Mouse (Mus musculus) CH12.LX (cell line): ENCODE data around the gene Sash3. TPM values are rescaled to one million over a fixed set of nuclear protein-coding genes. Genes with fewer than 3 reads are reported as not detected.

Experiments
- DNase-seq: peaks from one replicate; pipeline ENCODE4 v3.0.0-alpha.2; 2013; ENCODE audit errors: extremely low read depth
- H3K27ac ChIP-seq: 2 replicates; pipeline ENCODE4 v1.5.1; 2012; ENCODE audit warnings: low read depth, mild to moderate bottlenecking, control low read depth, moderate library complexity; ENCODE audit not compliant: insufficient read depth
- H3K27me3 ChIP-seq: replicated peaks from 2 replicates; pipeline ENCODE3; 2012; ENCODE audit warnings: inconsistent platforms
- H3K36me3 ChIP-seq, 2 experiments: replicated peaks in 1 of 2; 2 replicates each; pipeline versions ENCODE3 to v1.6.1; 2012; ENCODE audit warnings: inconsistent platforms in 1 of 2, low read length in 1 of 2, mild to moderate bottlenecking in 1 of 2, mixed read lengths in 1 of 2, moderate library complexity in 1 of 2; ENCODE audit not compliant: control insufficient read depth in 1 of 2, insufficient read depth in 1 of 2
- H3K4me1 ChIP-seq, 2 experiments: 2 replicates each; pipeline ENCODE4 v1.6.1; 2012; ENCODE audit warnings: inconsistent platforms in 1 of 2, moderate library complexity in 1 of 2; ENCODE audit not compliant: insufficient read depth in 2 of 2, control insufficient read depth in 1 of 2
- H3K4me2 ChIP-seq: 2 replicates; pipeline ENCODE4 v1.6.1; 2012; ENCODE audit warnings: low read depth, mild to moderate bottlenecking, control low read depth; ENCODE audit not compliant: poor library complexity, insufficient read depth, severe bottlenecking
- H3K4me3 ChIP-seq, 3 experiments: fragments of 150-350 bp in 1 of 3; sonication (generic) in 1 of 3; replicated peaks in 1 of 3; 2 replicates each; pipeline versions ENCODE3 to v1.5.1; 2011 to 2012; ENCODE audit warnings: low read depth in 2 of 3, low read length in 2 of 3, mild to moderate bottlenecking in 2 of 3, moderate library complexity in 2 of 3, control low read depth in 1 of 3, improper control_type of control experiment in 1 of 3, inconsistent platforms in 1 of 3, mixed read lengths in 1 of 3; ENCODE audit not compliant: poor library complexity in 1 of 3
- H3K79me2 ChIP-seq: replicated peaks from 2 replicates; pipeline ENCODE4 v1.6.1; 2012; ENCODE audit warnings: mild to moderate bottlenecking, moderate library complexity; ENCODE audit not compliant: control insufficient read depth, poor library complexity, insufficient read depth, severe bottlenecking; ENCODE audit errors: extremely low read depth
- H3K9ac ChIP-seq: 2 replicates; pipeline ENCODE4 v1.6.1; 2012; ENCODE audit warnings: low read depth, mild to moderate bottlenecking, control low read depth, moderate library complexity; ENCODE audit not compliant: insufficient read depth
- H3K9me3 ChIP-seq: replicated peaks from 2 replicates; pipeline ENCODE3; 2012; ENCODE audit warnings: low read length, inconsistent platforms, mixed read lengths
- CHD1 ChIP-seq: IDR thresholded peaks from 2 replicates; pipeline ENCODE4 v1.6.1; 2012; ENCODE audit warnings: low read depth, low read length, improper control_type of control experiment, inconsistent platforms
- CTCF ChIP-seq, 2 experiments: IDR thresholded peaks in 1 of 2; conservative IDR thresholded peaks in 1 of 2; 2 replicates each; pipeline ENCODE4 v1.5.1; 2011 to 2012; ENCODE audit warnings: low read depth in 2 of 2, low read length in 2 of 2, improper control_type of control experiment in 1 of 2, inconsistent platforms in 1 of 2, mild to moderate bottlenecking in 1 of 2, moderate library complexity in 1 of 2
- EP300 ChIP-seq: IDR thresholded peaks from 2 replicates; pipeline ENCODE4 v1.6.1; 2011; ENCODE audit warnings: low read length, improper control_type of control experiment
- GABPA ChIP-seq: IDR thresholded peaks from 2 replicates; pipeline ENCODE4 v1.6.1; 2012; ENCODE audit warnings: low read depth, low read length, improper control_type of control experiment, inconsistent platforms; ENCODE audit not compliant: insufficient replicate concordance
- IRF4 ChIP-seq: IDR thresholded peaks from 2 replicates; pipeline ENCODE4 v1.6.1; 2014; ENCODE audit warnings: low read depth, mild to moderate bottlenecking, inconsistent platforms, low read length, improper control_type of control experiment
- JUND ChIP-seq: conservative IDR thresholded peaks from 2 replicates; pipeline ENCODE4 v1.6.1; 2011; ENCODE audit warnings: low read depth, low read length, improper control_type of control experiment
- KAT2A ChIP-seq: IDR thresholded peaks from 2 replicates; pipeline ENCODE4 v1.6.1; 2012; ENCODE audit warnings: low read length, improper control_type of control experiment, inconsistent platforms; ENCODE audit not compliant: insufficient replicate concordance
- MAFK ChIP-seq: IDR thresholded peaks from 2 replicates; pipeline ENCODE4 v1.6.1; 2011; ENCODE audit warnings: low read length, improper control_type of control experiment; ENCODE audit not compliant: insufficient replicate concordance
- MAX ChIP-seq: IDR thresholded peaks from 2 replicates; pipeline ENCODE4 v1.6.1; 2011; ENCODE audit warnings: low read length, improper control_type of control experiment
- MXI1 ChIP-seq: IDR thresholded peaks from 2 replicates; pipeline ENCODE4 v1.6.1; 2011; ENCODE audit warnings: mild to moderate bottlenecking, low read depth, low read length, improper control_type of control experiment
- NELFE ChIP-seq: IDR thresholded peaks from 2 replicates; pipeline ENCODE4 v1.6.1; 2011; ENCODE audit warnings: low read depth, low read length, improper control_type of control experiment
- NRF1 ChIP-seq: IDR thresholded peaks from 2 replicates; pipeline ENCODE4 v1.6.1; 2014; ENCODE audit warnings: low read depth, mild to moderate bottlenecking, inconsistent platforms, low read length, improper control_type of control experiment, moderate library complexity
- POLR2A ChIP-seq: IDR thresholded peaks from 2 replicates; pipeline ENCODE4 v1.6.1; 2011; ENCODE audit warnings: low read depth, mild to moderate bottlenecking, improper control_type of control experiment, low read length
- RAD21 ChIP-seq: IDR thresholded peaks from 2 replicates; pipeline ENCODE4 v1.6.1; 2011; ENCODE audit warnings: low read depth, mild to moderate bottlenecking, low read length, improper control_type of control experiment, moderate library complexity
- RCOR1 ChIP-seq: conservative IDR thresholded peaks from 2 replicates; pipeline ENCODE4 v1.6.1; 2012; ENCODE audit warnings: low read depth, mild to moderate bottlenecking, inconsistent platforms, low read length, improper control_type of control experiment
- SIN3A ChIP-seq: IDR thresholded peaks from 2 replicates; pipeline ENCODE4 v1.6.1; 2012; ENCODE audit warnings: low read length, improper control_type of control experiment, inconsistent platforms
- SMC3 ChIP-seq: IDR thresholded peaks from 2 replicates; pipeline ENCODE4 v1.6.1; 2011; ENCODE audit warnings: low read depth, low read length, improper control_type of control experiment
- TBP ChIP-seq: conservative IDR thresholded peaks from 2 replicates; pipeline ENCODE4 v1.6.1; 2011; ENCODE audit warnings: low read depth, low read length, improper control_type of control experiment
- TCF12 ChIP-seq: IDR thresholded peaks from 2 replicates; pipeline ENCODE4 v1.6.1; 2014; ENCODE audit warnings: low read depth, mild to moderate bottlenecking, inconsistent platforms, low read length, improper control_type of control experiment
- USF2 ChIP-seq: conservative IDR thresholded peaks from 2 replicates; pipeline ENCODE4 v1.6.1; 2011; ENCODE audit warnings: low read depth, low read length, improper control_type of control experiment
- ZC3H11A ChIP-seq: IDR thresholded peaks from 2 replicates; pipeline ENCODE4 v1.6.1; 2012; ENCODE audit warnings: low read depth, mild to moderate bottlenecking, inconsistent platforms, low read length, improper control_type of control experiment
- ZKSCAN1 ChIP-seq: IDR thresholded peaks from 2 replicates; pipeline ENCODE4 v1.6.1; 2012; ENCODE audit warnings: low read depth, inconsistent platforms, low read length, improper control_type of control experiment, borderline replicate concordance
- ZMIZ1 ChIP-seq: IDR thresholded peaks from 2 replicates; pipeline ENCODE4 v1.6.1; 2012; ENCODE audit warnings: low read depth, mild to moderate bottlenecking, inconsistent platforms, low read length, improper control_type of control experiment
- ZNF384 ChIP-seq: IDR thresholded peaks from 2 replicates; pipeline ENCODE4 v1.6.1; 2012; ENCODE audit warnings: low read depth, low read length, improper control_type of control experiment, inconsistent platforms
- dilution Hi-C: fragments of 300-500 bp; cut with MboI; formaldehyde crosslinking; loops from 2 replicates; pipeline ENCODE4 v1.14.3; 2020; ENCODE audit warnings: low sequenced_read_pairs; ENCODE audit not compliant: extremely low pct_unique_long_range_greater_than_20kb, extremely low pct_ligation_motif_present
- in situ Hi-C: fragments of 300-500 bp; cut with MboI; formaldehyde crosslinking; loops from 3 replicates; pipeline ENCODE4 v1.14.3; 2019; ENCODE audit warnings: low sequenced_read_pairs, low pct_ligation_motif_present, low pct_unique_long_range_greater_than_20kb, mixed read lengths
- polyA plus RNA-seq: library from polyadenylated mRNA; unstranded; fragments of >175 nt; gene quantifications from 2 replicates; pipeline ENCODE4 v1.2.1, GENCODE M21; 2012; ENCODE audit warnings: low read depth; ENCODE audit not compliant: insufficient read length
- total RNA-seq, 2 experiments: library from RNA; depleted of rRNA; stranded (reverse); fragments of 300-350 nt in 1 of 2; fragments of >200 nt in 1 of 2; gene quantifications; 2 replicates each; pipeline ENCODE4 v1.2.3; 2012 to 2014

Sash3 gene
- total and polyA plus RNA-seq, 3 experiments: 87.6 to 148 (median 96.3) TPM

GRCm38 (mm10) chrX:48119294-48119693, 26.9 kb upstream of the Sash3 start:
- no peaks in the 10 kb centered on the region for H3K79me2 ChIP-seq
- H3K27me3 ChIP-seq: no peaks in the 10 kb centered on the region
- no peaks in the 10 kb centered on the region for H3K36me3 ChIP-seq
- no peak overlapping the region for H3K27ac ChIP-seq
- dilution Hi-C loops (no loop called here), in situ Hi-C loops (no loop called here)
- H3K4me2 ChIP-seq: no peak overlapping the region
- no peaks in the 10 kb centered on the region for H3K4me1 ChIP-seq
- no peaks in the 10 kb centered on the region for H3K9me3 ChIP-seq
- no peak overlapping the region for H3K9ac ChIP-seq
- no peak overlapping the region for H3K4me3 ChIP-seq
- DNase-seq: no peak
- no peak for TF ChIP-seq NRF1
- TF ChIP-seq RCOR1: no peak
- no peak for TF ChIP-seq KAT2A

GRCm38 (mm10) chrX:48124132-48125071, 21.8 kb upstream of the Sash3 start:
- DNase-seq: no peak
- no peaks in the 10 kb centered on the region for H3K27me3 ChIP-seq
- H3K36me3 ChIP-seq: no peaks in the 10 kb centered on the region
- dilution Hi-C loops: no loop called here
- in situ Hi-C loops: no loop called here
- H3K27ac ChIP-seq: no peak overlapping the region
- H3K9ac ChIP-seq: no peak overlapping the region
- no peak overlapping the region for H3K4me3 ChIP-seq
- no peaks in the 10 kb centered on the region for H3K79me2 ChIP-seq
- H3K9me3 ChIP-seq: no peaks in the 10 kb centered on the region
- no peak overlapping the region for H3K4me2 ChIP-seq
- H3K4me1 ChIP-seq: peaks cover 16 to 36% of the 10 kb centered on the region in 2 experiments; a peak in 3 of 4 replicates
- TF ChIP-seq JUND: no peak
- TF ChIP-seq ZKSCAN1: no peak
- no peak for TF ChIP-seq ZNF384
- TF ChIP-seq CTCF (conservative IDR thresholded peaks at IDR 0.05 in 1 of 2, IDR thresholded peaks at IDR 0.05 in 1 of 2; ENCODE audit: low read depth in 2 of 2, low read length in 2 of 2): peak; percentile 20 to 61; a peak in 2 of 4 replicates
- TF ChIP-seq SMC3: peak; percentile 62
- no peak for TF ChIP-seq POLR2A
- peak; percentile 61 for TF ChIP-seq RAD21
- TF ChIP-seq, all 38 proteins: peak for 3

DNA sequence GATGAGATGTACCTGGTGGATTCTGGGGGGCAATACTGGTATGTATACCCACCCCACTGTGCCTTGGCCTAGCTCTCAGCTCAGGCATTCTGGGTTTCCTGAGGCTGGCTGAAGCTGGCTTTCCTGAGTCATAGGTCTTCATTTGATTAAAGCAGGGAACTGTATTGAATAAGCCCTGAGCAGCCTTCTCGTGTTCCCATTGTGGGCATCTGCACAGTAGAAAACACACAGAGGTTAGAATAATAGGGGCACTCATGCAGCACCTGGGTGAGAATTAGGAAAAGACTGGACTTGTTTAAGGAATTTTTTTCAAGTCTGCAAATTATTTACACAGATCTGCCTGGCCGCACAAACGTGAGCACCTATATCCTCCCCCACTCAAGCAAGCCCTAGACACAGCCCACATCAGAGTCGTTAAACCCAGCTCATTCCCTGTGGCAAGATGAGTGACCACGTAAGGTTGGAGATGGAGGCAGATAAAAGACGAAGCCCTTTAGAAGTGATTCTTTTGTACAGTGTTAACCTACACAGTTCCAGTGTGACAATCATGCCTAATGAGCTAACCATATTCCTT, 19.2 kb upstream of the Sash3 start:
- dilution Hi-C loops: no loop called here
- peaks cover 19 to 37% of the 10 kb centered on the region in 2 experiments; a peak in 3 of 4 replicates for H3K4me1 ChIP-seq
- H3K27ac ChIP-seq: 0 out of 2 replicates have a peak overlapping the region, but pooled peaks have one; percentile 39
- H3K36me3 ChIP-seq: no peaks in the 10 kb centered on the region
- no peaks in the 10 kb centered on the region for H3K27me3 ChIP-seq
- H3K4me2 ChIP-seq: no peak overlapping the region
- H3K9ac ChIP-seq: no peak overlapping the region
- no peaks in the 10 kb centered on the region for H3K9me3 ChIP-seq
- H3K4me3 ChIP-seq: no peak overlapping the region
- DNase-seq: no peak
- in situ Hi-C loops: no loop called here
- H3K79me2 ChIP-seq: no peaks in the 10 kb centered on the region
- TF ChIP-seq NELFE: no peak
- no peak for TF ChIP-seq TBP
- TF ChIP-seq MAX: no peak
- TF ChIP-seq USF2: no peak
- no peak for TF ChIP-seq CHD1
- TF ChIP-seq KAT2A: no peak
- TF ChIP-seq ZMIZ1: no peak
- TF ChIP-seq POLR2A: no peak
- no peak for TF ChIP-seq JUND
- no peak for TF ChIP-seq ZKSCAN1
- TF ChIP-seq GABPA: no peak
- TF ChIP-seq SIN3A: no peak
- TF ChIP-seq IRF4: no peak
- no peak for TF ChIP-seq MXI1
- no peak for TF ChIP-seq TCF12
- no peak for TF ChIP-seq ZNF384
- no peak for TF ChIP-seq EP300
- TF ChIP-seq MAFK: no peak
- no peak for TF ChIP-seq ZC3H11A
